Mouse (Mus musculus): ENCODE data around the gene Jdp2. TPM values are rescaled to one million over a fixed set of nuclear protein-coding genes. Genes with fewer than 3 reads are reported as not detected.

The Jdp2 gene
- polyA plus RNA-seq, 1 experiment from 2014 or later: 0.24 TPM

DNA sequence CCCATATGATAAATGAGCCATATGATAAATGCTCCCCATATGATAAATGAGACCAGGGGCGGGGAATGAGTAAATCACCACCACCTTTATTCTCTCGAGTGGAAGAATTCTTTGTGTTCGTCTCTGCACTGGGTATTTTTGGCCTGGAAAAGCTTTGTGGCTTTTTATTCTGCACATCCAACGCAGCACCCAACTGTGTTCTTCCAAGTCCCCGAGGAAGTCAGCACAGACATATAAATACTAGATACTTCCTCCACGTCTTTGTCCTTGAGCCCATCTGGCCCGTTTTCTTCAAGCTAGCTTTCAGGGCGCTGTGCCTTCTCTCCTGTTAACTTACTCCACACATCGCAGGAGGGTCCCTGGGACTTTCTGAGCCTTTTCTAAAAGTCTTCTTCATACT is 4.9 kb downstream of the Jdp2 start:
- peaks cover 6% of the 10 kb centered on the region for H3K27me3 ChIP-seq
- H3K9ac ChIP-seq (replicated peaks): no peak overlapping the region
- 82% methylated on average over 9 of the region's 9 CpGs for WGBS
- no peak overlapping the region for H3K4me2 ChIP-seq (replicated peaks)
- no peaks in the 10 kb centered on the region for H3K9me3 ChIP-seq
- H3K4me1 ChIP-seq (replicated peaks): peaks cover 21% of the 10 kb centered on the region
- no peak overlapping the region for H3K27ac ChIP-seq
- ATAC-seq: no peak
- no peak overlapping the region for H3K4me3 ChIP-seq (replicated peaks)
- peaks cover 5% of the 10 kb centered on the region; the same call in 1 of the 2 replicates for H3K36me3 ChIP-seq

DNA sequence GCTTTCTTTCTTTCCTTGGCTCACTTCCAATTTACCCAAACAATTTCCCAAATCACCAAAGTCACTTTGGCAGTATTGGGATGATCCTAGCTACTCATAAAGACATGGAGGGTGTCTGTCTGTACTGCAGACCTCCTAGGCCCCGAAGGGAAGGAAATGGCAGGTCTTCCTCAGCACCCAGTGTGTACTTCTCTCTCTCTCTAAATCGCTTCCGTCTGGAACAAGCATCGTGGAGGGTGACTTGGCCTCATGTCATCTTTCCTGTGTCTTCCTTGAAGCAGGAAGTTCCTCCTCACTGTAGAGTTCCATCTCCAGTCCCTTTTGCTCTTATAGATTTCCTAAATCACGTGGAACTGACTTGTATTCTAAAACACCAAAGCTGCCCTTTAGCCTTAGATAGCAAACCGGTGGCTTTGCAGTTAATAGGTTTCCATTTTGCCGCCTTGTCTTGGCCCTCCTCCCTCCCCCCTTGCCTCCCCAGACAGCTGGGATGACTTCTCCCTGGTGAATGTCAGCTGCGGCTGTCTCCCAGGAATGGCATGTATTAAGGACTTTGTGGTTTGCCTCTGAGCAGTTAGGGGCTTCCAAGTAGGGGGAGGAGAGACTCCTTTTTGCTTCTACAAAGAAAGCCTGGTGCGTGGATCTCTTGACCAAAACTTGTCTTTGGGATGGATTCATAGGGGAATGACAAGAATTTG is 5.6 kb downstream of the Jdp2 start:
- H3K4me1 ChIP-seq (replicated peaks): peaks cover 21% of the 10 kb centered on the region
- ATAC-seq: no peak
- H3K4me3 ChIP-seq (replicated peaks): no peak overlapping the region
- H3K4me2 ChIP-seq (replicated peaks): no peak overlapping the region
- H3K36me3 ChIP-seq: peaks cover 9% of the 10 kb centered on the region
- peaks cover 6% of the 10 kb centered on the region for H3K27me3 ChIP-seq
- no peaks in the 10 kb centered on the region for H3K9me3 ChIP-seq
- 71% methylated on average over 9 of the region's 9 CpGs for WGBS
- no peak overlapping the region for H3K27ac ChIP-seq
- no peak overlapping the region for H3K9ac ChIP-seq (replicated peaks)

DNA sequence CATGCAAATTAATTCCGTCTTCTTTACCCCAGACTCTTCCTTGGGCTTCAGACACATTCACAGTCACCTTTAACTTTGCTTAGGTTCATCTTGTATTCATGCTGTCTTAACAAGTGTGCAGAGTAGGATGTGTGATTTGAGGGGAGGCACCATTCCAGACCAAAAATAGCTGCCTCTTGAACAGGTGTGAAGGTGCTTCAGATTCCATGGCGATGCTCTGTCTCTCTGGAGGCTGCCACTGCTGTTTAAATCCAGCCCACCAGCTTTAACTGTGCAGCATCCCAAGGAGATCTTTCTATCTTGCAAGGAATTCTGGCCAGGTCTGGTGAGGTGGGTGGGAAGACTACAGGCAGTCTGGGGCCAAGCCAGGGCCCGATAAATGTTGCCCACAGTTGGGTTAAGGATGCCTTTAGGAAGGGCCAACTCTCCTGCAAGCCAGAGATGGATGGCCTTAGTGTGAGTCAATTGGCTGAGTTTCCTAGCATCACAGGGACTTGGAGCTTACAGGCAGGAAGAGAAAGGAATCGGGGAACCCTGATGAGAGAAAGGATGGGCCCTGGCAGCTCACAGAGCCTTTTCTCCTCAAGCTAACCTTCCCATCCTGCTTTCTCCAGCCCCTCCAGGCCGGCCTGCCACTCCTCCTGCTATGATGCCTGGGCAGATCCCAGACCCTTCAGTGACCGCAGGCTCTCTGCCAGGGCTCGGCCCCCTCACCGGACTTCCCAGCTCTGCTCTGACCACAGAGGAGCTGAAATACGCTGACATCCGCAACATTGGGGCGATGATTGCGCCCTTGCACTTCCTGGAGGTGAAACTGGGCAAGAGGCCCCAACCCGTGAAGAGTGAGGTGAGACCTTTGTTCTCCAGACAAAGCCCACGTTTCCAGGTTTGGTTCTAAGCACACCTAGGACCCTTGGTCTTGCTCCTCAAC is 9.0 kb downstream of the Jdp2 start:
- H3K27ac ChIP-seq: no peak overlapping the region

DNA sequence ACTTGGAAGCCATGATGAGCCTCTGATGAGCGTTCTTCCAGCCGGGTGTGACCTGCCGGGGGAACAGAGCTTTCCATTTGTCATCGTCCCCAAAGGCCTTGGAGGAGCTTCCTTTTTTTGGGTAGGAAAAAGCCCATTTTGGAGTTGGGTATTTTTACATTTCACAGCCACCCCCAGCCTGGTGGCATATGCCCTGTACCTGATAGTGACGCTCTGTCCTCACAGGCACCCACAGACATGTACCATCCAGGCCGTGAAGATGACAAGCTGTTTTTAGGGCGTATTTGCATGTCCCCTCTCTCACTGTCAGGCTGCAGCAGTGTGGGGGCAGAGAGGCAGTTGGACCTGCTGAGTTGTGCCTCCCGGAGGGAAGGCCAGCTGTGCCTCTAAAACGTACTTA is 11.3 kb downstream of the Jdp2 start:
- Histone ChIP-seq H3K4me1 (replicated peaks) (no peaks in the 10 kb centered on the region), H3K9me3 (no peaks in the 10 kb centered on the region), H3K27ac (no peak overlapping the region), H3K9ac (replicated peaks) (no peak overlapping the region), H3K36me3 (peaks cover 23% of the 10 kb centered on the region), H3K4me2 (replicated peaks) (no peak overlapping the region), H3K4me3 (replicated peaks) (no peak overlapping the region), H3K27me3 (no peaks in the 10 kb centered on the region)
- no peak for ATAC-seq
- 84% methylated on average over 9 of the region's 9 CpGs for WGBS

More for the DNA sequence above, 9.0 kb downstream of the Jdp2 start:
- 84% methylated on average over 14 of the region's 14 CpGs for WGBS
- Histone ChIP-seq H3K4me1 (replicated peaks) (peaks cover 6% of the 10 kb centered on the region; the same call in 1 of the 2 replicates), H3K36me3 (peaks cover 23% of the 10 kb centered on the region), H3K4me3 (replicated peaks) (no peak overlapping the region), H3K27me3 (no peaks in the 10 kb centered on the region), H3K9ac (replicated peaks) (no peak overlapping the region), H3K9me3 (no peaks in the 10 kb centered on the region), H3K4me2 (replicated peaks) (no peak overlapping the region)
- ATAC-seq: no peak

DNA sequence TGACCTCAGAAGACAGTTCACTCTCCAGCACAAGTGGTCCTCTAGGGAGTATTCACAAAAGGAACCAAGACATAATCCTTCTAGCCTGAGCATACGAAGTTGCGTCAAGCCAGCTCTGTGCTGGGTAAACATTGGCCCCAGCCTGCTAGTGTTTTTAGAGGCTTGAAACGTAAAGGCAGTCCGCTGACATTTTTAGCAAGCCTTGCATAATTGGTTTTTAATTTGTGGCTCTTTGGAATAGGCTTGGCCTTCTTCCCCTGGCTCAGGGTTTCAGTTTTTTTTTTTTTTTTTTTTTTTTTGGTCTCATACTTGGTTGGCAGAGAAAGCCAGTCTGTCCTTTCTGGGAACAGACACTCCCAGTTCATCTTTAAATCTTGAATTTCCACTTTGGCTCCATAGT is 15.3 kb downstream of the Jdp2 start:
- Histone ChIP-seq H3K9ac (replicated peaks) (no peak overlapping the region), H3K9me3 (no peaks in the 10 kb centered on the region), H3K4me1 (replicated peaks) (peaks cover under 1% of the 10 kb centered on the region), H3K36me3 (peaks cover 17% of the 10 kb centered on the region), H3K4me2 (replicated peaks) (no peak overlapping the region), H3K27ac (no peak overlapping the region), H3K27me3 (no peaks in the 10 kb centered on the region), H3K4me3 (replicated peaks) (no peak overlapping the region)
- ATAC-seq: no peak
- WGBS: 63% methylated on average over 4 of the region's 4 CpGs

DNA sequence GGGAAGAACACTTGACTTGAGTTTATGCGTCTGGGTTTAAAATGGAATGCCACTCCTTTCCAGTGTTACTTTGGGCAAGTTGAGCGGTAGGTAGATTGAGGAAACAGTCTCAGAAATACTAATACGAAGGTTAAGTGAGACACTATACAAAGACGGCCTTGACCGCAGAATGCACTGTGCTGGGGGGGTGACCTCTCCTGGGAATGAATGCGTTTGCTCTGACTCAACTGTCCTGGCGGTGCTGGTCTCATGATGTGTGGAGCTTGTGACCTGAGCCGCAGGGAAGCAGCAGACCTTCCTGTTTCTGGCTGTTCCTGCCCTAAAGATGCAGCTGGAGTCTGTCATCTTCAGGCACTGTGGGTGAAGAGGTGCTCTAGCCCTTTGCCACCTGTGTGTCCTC is 16.7 kb downstream of the Jdp2 start:
- ATAC-seq: no peak
- no peak overlapping the region for H3K9ac ChIP-seq (replicated peaks)
- no peak overlapping the region for H3K27ac ChIP-seq
- 87% methylated on average over 8 of the region's 8 CpGs for WGBS
- no peak overlapping the region for H3K4me2 ChIP-seq (replicated peaks)
- H3K27me3 ChIP-seq: no peaks in the 10 kb centered on the region
- no peak overlapping the region for H3K4me3 ChIP-seq (replicated peaks)
- H3K36me3 ChIP-seq: peaks cover 5% of the 10 kb centered on the region
- H3K9me3 ChIP-seq: no peaks in the 10 kb centered on the region
- H3K4me1 ChIP-seq (replicated peaks): peaks cover 15% of the 10 kb centered on the region

DNA sequence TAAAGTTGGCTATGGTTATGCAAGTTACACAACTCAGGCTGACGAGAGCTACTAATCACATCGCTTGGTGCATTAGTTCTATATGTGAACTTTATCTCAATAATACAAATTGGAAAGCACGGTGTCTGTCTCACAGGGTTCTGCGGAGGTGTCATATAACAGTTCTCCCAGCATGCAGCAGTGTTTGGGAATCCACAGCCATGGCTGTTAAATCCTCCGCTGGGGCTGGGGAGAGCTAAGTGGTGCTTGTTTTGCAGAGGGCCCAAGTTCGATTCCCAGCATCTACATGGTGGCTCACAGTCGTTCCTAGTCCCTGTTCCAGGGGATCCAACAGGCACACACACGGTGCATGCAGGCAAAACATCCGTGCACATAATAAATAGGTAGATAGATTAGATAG is 19.1 kb downstream of the Jdp2 start:
- H3K4me3 ChIP-seq (replicated peaks): no peak overlapping the region
- H3K27ac ChIP-seq: no peak overlapping the region
- peaks cover 28% of the 10 kb centered on the region for H3K4me1 ChIP-seq (replicated peaks)
- H3K9me3 ChIP-seq: no peaks in the 10 kb centered on the region
- no peaks in the 10 kb centered on the region for H3K36me3 ChIP-seq
- H3K9ac ChIP-seq (replicated peaks): no peak overlapping the region
- ATAC-seq: no peak
- WGBS: 85% methylated on average over 9 of the region's 9 CpGs
- H3K27me3 ChIP-seq: no peaks in the 10 kb centered on the region
- no peak overlapping the region for H3K4me2 ChIP-seq (replicated peaks)

DNA sequence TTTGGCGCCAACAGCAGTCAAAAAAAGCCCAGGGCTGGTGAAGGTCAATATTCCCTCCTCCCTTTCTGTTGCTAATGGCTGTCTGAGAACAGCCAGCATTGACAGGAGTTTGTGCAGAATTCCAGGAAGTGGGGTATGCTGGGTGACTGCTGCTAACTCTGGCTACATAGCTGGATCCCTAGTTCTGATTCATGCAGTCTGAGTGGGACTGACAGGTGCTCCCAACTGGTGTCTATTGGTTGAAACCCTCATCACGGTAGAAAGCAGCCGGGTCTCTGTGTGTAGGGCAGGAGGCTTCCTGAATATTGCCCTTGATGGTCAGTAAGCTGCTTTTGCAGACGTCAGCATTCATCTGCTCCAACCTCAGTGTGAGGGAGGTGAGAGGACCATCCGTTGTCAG is 19.6 kb downstream of the Jdp2 start:
- ATAC-seq: no peak
- 0 out of 2 replicates have a peak overlapping the region, but pooled peaks have one; percentile 37 for H3K27ac ChIP-seq
- 74% methylated on average over 5 of the region's 5 CpGs for WGBS

DNA sequence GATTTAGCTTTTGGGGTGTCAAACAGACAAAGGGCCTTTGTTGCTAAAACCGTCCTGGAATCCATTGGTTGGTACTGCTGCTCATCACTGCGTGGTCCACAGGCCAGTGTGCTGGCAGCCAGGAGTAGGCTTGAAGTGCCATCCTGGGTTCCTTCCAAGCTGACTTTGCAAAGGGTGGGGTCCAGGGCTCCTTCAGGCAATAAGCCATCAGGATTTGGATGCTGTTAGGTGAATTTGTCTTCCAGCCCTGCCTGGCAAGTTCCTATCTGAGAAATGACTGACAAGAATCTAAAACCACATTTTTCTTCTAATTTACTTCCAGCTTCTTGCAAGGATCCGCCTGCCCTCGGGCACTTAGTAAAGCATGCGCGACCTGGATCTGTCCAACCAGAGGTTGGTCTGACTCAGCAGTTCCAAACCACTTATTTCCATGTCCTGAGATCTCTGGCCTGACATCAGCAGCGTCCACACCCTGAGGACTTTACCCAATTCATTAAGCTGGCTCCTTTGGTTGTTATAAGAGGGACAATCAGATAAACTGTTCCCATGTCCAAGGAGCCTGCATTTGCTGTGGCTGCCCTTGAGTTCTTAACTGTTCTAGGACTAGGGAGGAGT is 20.6 kb downstream of the Jdp2 start:
- H3K27ac ChIP-seq: peak overlapping the region; percentile 75
- no peaks in the 10 kb centered on the region for H3K9me3 ChIP-seq
- no peak overlapping the region for H3K4me2 ChIP-seq (replicated peaks)
- H3K4me3 ChIP-seq (replicated peaks): no peak overlapping the region
- WGBS: 76% methylated on average over 7 of the region's 7 CpGs
- H3K9ac ChIP-seq (replicated peaks): no peak overlapping the region
- ATAC-seq: 0 out of 2 replicates have a peak, but pooled peaks have one; percentile 12
- H3K4me1 ChIP-seq (replicated peaks): peaks cover 28% of the 10 kb centered on the region
- no peaks in the 10 kb centered on the region for H3K27me3 ChIP-seq
- no peaks in the 10 kb centered on the region for H3K36me3 ChIP-seq

More for the DNA sequence above, 19.6 kb downstream of the Jdp2 start:
- Histone ChIP-seq H3K4me3 (replicated peaks) (no peak overlapping the region), H3K4me2 (replicated peaks) (no peak overlapping the region), H3K9me3 (no peaks in the 10 kb centered on the region), H3K9ac (replicated peaks) (no peak overlapping the region), H3K36me3 (no peaks in the 10 kb centered on the region), H3K27me3 (no peaks in the 10 kb centered on the region), H3K4me1 (replicated peaks) (peaks cover 28% of the 10 kb centered on the region)

DNA sequence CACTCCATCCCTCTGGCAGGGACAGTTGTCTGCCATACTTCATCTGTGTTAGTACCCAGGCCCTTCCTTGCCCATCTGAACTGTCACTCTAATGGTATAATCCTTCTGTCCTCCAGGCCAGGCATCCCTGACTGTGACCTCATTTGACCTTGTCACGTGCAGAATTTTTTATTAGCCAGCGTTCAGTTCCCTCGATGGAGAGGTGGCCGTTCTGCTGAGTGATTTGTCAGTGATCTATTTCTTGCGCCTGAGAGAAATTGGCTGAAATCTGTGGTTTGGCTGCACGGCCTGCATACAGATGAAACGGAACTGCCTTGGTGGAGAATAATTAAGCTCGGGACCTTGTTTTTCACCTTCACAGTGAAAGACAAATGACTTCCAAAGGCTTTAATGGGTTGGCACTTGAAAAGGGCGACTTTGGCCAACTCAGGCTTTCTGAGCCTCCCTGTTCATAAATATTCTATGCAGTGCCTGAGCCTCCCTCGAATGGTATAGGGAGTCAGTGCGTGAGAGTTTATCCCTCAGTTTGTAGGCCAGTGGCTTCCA is 21.1 kb downstream of the Jdp2 start:
- no peak overlapping the region for H3K4me2 ChIP-seq (replicated peaks)
- H3K27me3 ChIP-seq: no peaks in the 10 kb centered on the region
- no peak overlapping the region for H3K9ac ChIP-seq (replicated peaks)
- no peaks in the 10 kb centered on the region; the same call in 1 of the 2 replicates for H3K36me3 ChIP-seq
- peaks cover 28% of the 10 kb centered on the region for H3K4me1 ChIP-seq (replicated peaks)
- peak overlapping the region; percentile 75 for H3K27ac ChIP-seq
- peak; percentile 70 for ATAC-seq
- H3K9me3 ChIP-seq: no peaks in the 10 kb centered on the region
- WGBS: 44% methylated on average over 11 of the region's 11 CpGs
- H3K4me3 ChIP-seq (replicated peaks): no peak overlapping the region

DNA sequence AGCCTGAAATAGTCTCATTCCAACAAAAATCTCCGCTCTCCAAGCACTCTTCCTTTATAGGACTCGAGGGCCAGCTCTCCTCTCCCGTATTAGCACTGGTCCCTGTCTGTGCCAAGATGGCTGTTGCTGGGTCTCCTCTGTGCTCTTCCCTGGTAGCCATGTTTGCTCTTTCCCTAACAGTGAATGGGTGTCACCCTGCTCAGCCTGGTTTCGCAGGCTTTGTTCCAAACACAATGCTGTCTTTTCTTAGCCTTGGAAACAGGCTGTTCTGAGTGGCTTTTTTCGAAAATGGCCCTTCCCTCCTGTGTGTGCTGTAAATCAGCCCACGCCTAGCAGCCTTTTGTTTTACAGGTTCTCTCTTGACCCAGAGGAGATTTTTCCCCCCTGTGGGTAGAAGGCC is 22.2 kb downstream of the Jdp2 start:
- ATAC-seq: no peak
- WGBS: 51% methylated on average over 6 of the region's 6 CpGs
- H3K4me1 ChIP-seq (replicated peaks): peaks cover 31% of the 10 kb centered on the region
- H3K9ac ChIP-seq (replicated peaks): no peak overlapping the region
- H3K36me3 ChIP-seq: no peaks in the 10 kb centered on the region; the same call in 1 of the 2 replicates
- no peaks in the 10 kb centered on the region for H3K9me3 ChIP-seq
- peak overlapping the region; percentile 75 for H3K27ac ChIP-seq
- H3K4me3 ChIP-seq (replicated peaks): no peak overlapping the region
- H3K27me3 ChIP-seq: no peaks in the 10 kb centered on the region
- H3K4me2 ChIP-seq (replicated peaks): no peak overlapping the region

Data from midbrain, embryonic 13.5 days (tissue).